Mouse (Mus musculus) embryo, embryonic 10.5 days (tissue): ENCODE measurements around the gene Med13l.
"Not testable (repeated sequence)": the region's sequence is repeated elsewhere in the genome, so short reads cannot be mapped to it uniquely, and the experiment has no call there.

Experiments used
- DNase-seq: peaks from one replicate; pipeline ENCODE4 v3.0.0-alpha.2; 2015; ENCODE audit warnings: low spot score

Med13l gene

GRCm38 (mm10) chr5:118628211-118628610 is 67.7 kb downstream of the Med13l start:
- DNase-seq = no peak

- DNase-seq = no peak
Observed at GRCm38 (mm10) chr5:118632346-118632745, 71.9 kb downstream of the Med13l start.

- no peak for DNase-seq
Observed at GRCm38 (mm10) chr5:118633106-118633505, 72.6 kb downstream of the Med13l start.

- peak; percentile 45 for DNase-seq
Observed at GRCm38 (mm10) chr5:118635476-118636187, 75.2 kb downstream of the Med13l start.

GRCm38 (mm10) chr5:118636399-118637369 is 76.2 kb downstream of the Med13l start:
- no peak for DNase-seq

- DNase-seq = no peak
Observed at GRCm38 (mm10) chr5:118637931-118638330, 77.5 kb downstream of the Med13l start.

GRCm38 (mm10) chr5:118638534-118639109 is 78.1 kb downstream of the Med13l start:
- no peak for DNase-seq

- no peak for DNase-seq
Observed at GRCm38 (mm10) chr5:118639117-118639707, 78.7 kb downstream of the Med13l start.

GRCm38 (mm10) chr5:118644041-118644440 is 83.6 kb downstream of the Med13l start:
- DNase-seq = no peak

- DNase-seq = no peak
Observed at GRCm38 (mm10) chr5:118644511-118644910, 84.0 kb downstream of the Med13l start.

- no peak for DNase-seq
Observed at GRCm38 (mm10) chr5:118645196-118645805, 84.8 kb downstream of the Med13l start.

- no peak for DNase-seq
Observed at GRCm38 (mm10) chr5:118646897-118647296, 86.4 kb downstream of the Med13l start.

- no peak for DNase-seq
Observed at GRCm38 (mm10) chr5:118647384-118647783, 86.9 kb downstream of the Med13l start.

- DNase-seq = no peak
Observed at GRCm38 (mm10) chr5:118649215-118650006, 88.9 kb downstream of the Med13l start.

GRCm38 (mm10) chr5:118650007-118650548 is 89.6 kb downstream of the Med13l start:
- DNase-seq = no peak

- no peak for DNase-seq
Observed at GRCm38 (mm10) chr5:118650746-118651145, 90.3 kb downstream of the Med13l start.

- DNase-seq = no peak
Observed at GRCm38 (mm10) chr5:118652611-118653010, 92.1 kb downstream of the Med13l start.

- not testable (repeated sequence) for DNase-seq
Observed at GRCm38 (mm10) chr5:118653119-118653518, 92.6 kb downstream of the Med13l start.

GRCm38 (mm10) chr5:118654599-118654998 is 94.1 kb downstream of the Med13l start:
- DNase-seq = no peak

GRCm38 (mm10) chr5:118655025-118655424 is 94.5 kb downstream of the Med13l start:
- peak; percentile 58 for DNase-seq

GRCm38 (mm10) chr5:118655428-118655827 is 94.9 kb downstream of the Med13l start:
- no peak for DNase-seq
